Comparison of ENCODE assay signal across 14 mouse cellular contexts in genomic region chr1:60750201-60750765, GRCm38 (mm10).
"Had no signal": no experiment of that assay in that cellular context is flagged by ENCODE, and none has a peak within 500 bp of the region (broad histone marks: within the 10 kb centered on the region; RNA-seq: fewer than 3 reads in every experiment).

No protein-coding gene starts in this region.

- H3K9ac ChIP-seq: intestine, embryonic 15.5 days; liver, embryonic 13.5 days; liver, postnatal 0 days; midbrain, embryonic 15.5 days; neural tube, embryonic 13.5 days had no signal

- H3K4me2 ChIP-seq: intestine, embryonic 15.5 days; liver, embryonic 13.5 days; midbrain, embryonic 15.5 days; neural tube, embryonic 13.5 days had no signal

- H3K9me3 ChIP-seq: intestine, embryonic 15.5 days; liver, embryonic 13.5 days; midbrain, embryonic 15.5 days; neural tube, embryonic 13.5 days had no signal

- H3K4me1 ChIP-seq: liver, embryonic 13.5 days; midbrain, embryonic 15.5 days; neural tube, embryonic 13.5 days had no signal

- H3K27me3 ChIP-seq: intestine, embryonic 15.5 days; liver, embryonic 13.5 days; midbrain, embryonic 15.5 days; neural tube, embryonic 13.5 days had no signal

- H3K4me3 ChIP-seq: intestine, embryonic 15.5 days; liver, embryonic 13.5 days; midbrain, embryonic 15.5 days; neural tube, embryonic 13.5 days had no signal

- DNase-seq: kidney, adult 2 months; kidney, postnatal 14 days; liver; liver, embryonic 13.5 days; liver, postnatal 0 days; lung, postnatal 36 days; retina, postnatal 1 day; right cerebral cortex, postnatal 14 days; thymus, postnatal 25 days had no signal

- H3K36me3 ChIP-seq: intestine, embryonic 15.5 days; liver, embryonic 13.5 days; midbrain, embryonic 15.5 days; neural tube, embryonic 13.5 days had no signal

- H3K27ac ChIP-seq: intestine, embryonic 15.5 days; liver, embryonic 13.5 days; midbrain, embryonic 15.5 days; neural tube, embryonic 13.5 days; stomach, postnatal 0 days had no signal

- ATAC-seq: intestine, embryonic 15.5 days; liver, postnatal 0 days; lung, postnatal 0 days; midbrain, embryonic 15.5 days had no signal
